ENCODE assay signal across 8 mouse cellular contexts in genomic region chr6:17675019-17675756, GRCm38 (mm10). TPM values are rescaled to one million over a fixed set of nuclear protein-coding genes. Genes with fewer than 3 reads are reported as not detected.
A peak's percentile ranks its signal among the peaks of the same experiment; 100 is the strongest.
DNase-seq lines count a peak whose midpoint lies in the region; ATAC-seq and TF ChIP-seq lines count a peak whose summit lies in the region.

No protein-coding gene starts in this region.

- WGBS in intestine, embryonic 15.5 days, result 26% methylated on average over 12 of the region's 12 CpGs
- 26% methylated on average over 12 of the region's 12 CpGs for WGBS in neural tube, embryonic 14.5 days

- TF ChIP-seq CTCF in C2C12 (IDR thresholded peaks at IDR 0.05; ENCODE audit: control insufficient read depth, insufficient read depth, insufficient read length), result peak; percentile 17

- intact Hi-C loops in gastrocnemius, postnatal 14 days (cut with DNase I; ENCODE audit: low total_unique reads), result loop anchor here (5.0 kb wide), 1 partner anchor 162 kb away; no protein-coding TSS in a partner anchor

- H3K4me1 ChIP-seq in intestine, embryonic 15.5 days (replicated peaks), result no peaks in the 10 kb centered on the region
- H3K4me1 ChIP-seq in neural tube, embryonic 14.5 days (ENCODE audit: control insufficient read depth, insufficient read depth, low read length), result no peaks in the 10 kb centered on the region

- peaks cover 4% of the 10 kb centered on the region for H3K36me3 ChIP-seq in C2C12 (ENCODE audit: control insufficient read depth, insufficient read depth)
- no peaks in the 10 kb centered on the region for H3K36me3 ChIP-seq in intestine, embryonic 15.5 days
- no peaks in the 10 kb centered on the region for H3K36me3 ChIP-seq in neural tube, embryonic 14.5 days (ENCODE audit: control insufficient read depth, insufficient read depth, low read length)

- peak; percentile 67 for DNase-seq in Muller cell, postnatal 12 days (ENCODE audit: inconsistent ontology term)
- DNase-seq in cerebellum, postnatal 14 days, result peak; percentile 80 to 84
- DNase-seq in gastrocnemius, postnatal 14 days, result peak; percentile 54
- peak; percentile 37 to 38 for DNase-seq in lung, adult 18-20 months
- peak; percentile 70 for DNase-seq in thymus, postnatal 14 days

- H3K9ac ChIP-seq in intestine, embryonic 15.5 days, result no peak overlapping the region
- no peak overlapping the region for H3K9ac ChIP-seq in neural tube, embryonic 14.5 days (replicated peaks; ENCODE audit: low read depth, low read length)

- H3K4me3 ChIP-seq in C2C12 (ENCODE audit: insufficient read depth, poor library complexity, severe bottlenecking), result no peak overlapping the region
- no peak overlapping the region for H3K4me3 ChIP-seq in intestine, embryonic 15.5 days (replicated peaks)
- H3K4me3 ChIP-seq in neural tube, embryonic 14.5 days (ENCODE audit: low read depth, low read length), result no peak overlapping the region

- no peaks in the 10 kb centered on the region for H3K9me3 ChIP-seq in intestine, embryonic 15.5 days
- H3K9me3 ChIP-seq in neural tube, embryonic 14.5 days (ENCODE audit: control insufficient read depth, low read length), result no peaks in the 10 kb centered on the region

- no peaks in the 10 kb centered on the region for H3K27me3 ChIP-seq in C2C12 (ENCODE audit: control insufficient read depth, insufficient read depth, insufficient read length)
- no peaks in the 10 kb centered on the region for H3K27me3 ChIP-seq in intestine, embryonic 15.5 days (replicated peaks)
- no peaks in the 10 kb centered on the region for H3K27me3 ChIP-seq in neural tube, embryonic 14.5 days (ENCODE audit: control insufficient read depth, insufficient read depth, low read length)

- no peak overlapping the region for H3K27ac ChIP-seq in intestine, embryonic 15.5 days
- H3K27ac ChIP-seq in neural tube, embryonic 14.5 days (ENCODE audit: low read depth, low read length), result no peak overlapping the region

- ATAC-seq in intestine, embryonic 15.5 days, result peak; percentile 87
- peak; percentile 72 for ATAC-seq in neural tube, embryonic 14.5 days (ENCODE audit: low read depth)

- no peaks in the 10 kb centered on the region for H3K79me3 ChIP-seq in C2C12 (ENCODE audit: low read depth)

- no peak overlapping the region for H3ac ChIP-seq in C2C12 (ENCODE audit: control insufficient read depth, insufficient read length, low read depth)

- no peak overlapping the region for H3K4me2 ChIP-seq in intestine, embryonic 15.5 days (replicated peaks)
- H3K4me2 ChIP-seq in neural tube, embryonic 14.5 days (ENCODE audit: low read depth, low read length), result no peak overlapping the region

- H3K79me2 ChIP-seq in C2C12 (ENCODE audit: control insufficient read depth, insufficient read depth), result no peaks in the 10 kb centered on the region

TF ChIP-seq in C2C12, 6 proteins besides CTCF, POLR2A, EP300 and RAD21:
- TF ChIP-seq MYOD1 (IDR thresholded peaks at IDR 0.05; ENCODE audit: control insufficient read depth, insufficient read length, low read depth) (no peak), FOSL1 (IDR thresholded peaks at IDR 0.05; ENCODE audit: insufficient read depth, low read length, poor library complexity, severe bottlenecking) (no peak), USF1 (IDR thresholded peaks at IDR 0.05; ENCODE audit: low read depth) (no peak), MAX (IDR thresholded peaks at IDR 0.05) (no peak), MYOG (IDR thresholded peaks at IDR 0.05; ENCODE audit: control insufficient read depth, extremely low read depth, insufficient read length) (no peak), CEBPB (IDR thresholded peaks at IDR 0.05; ENCODE audit: low read depth) (no peak)

RNA-seq across cellular contexts. Expression of gene St7, which starts 17.5 kb away (rescaled TPM):
- 8.4 TPM for polyA plus RNA-seq in C2C12 (2012; fragmentation: generic; extraction: Trizol)
- total RNA-seq in gastrocnemius, postnatal 14 days (2021), result 1 to 10 TPM; 8.5 to 9.9 TPM
- polyA plus RNA-seq in intestine, embryonic 15.5 days (2015; fragmentation: Nextera tagmentation; extraction: Ambion mirVana), result 23.7 and 26.0 TPM in 2 replicates
- 62.1 and 71.9 TPM in 2 replicates for polyA plus RNA-seq in neural tube, embryonic 14.5 days (2014; fragmentation: Nextera tagmentation; extraction: Ambion mirVana)

RNA-seq across cellular contexts. Expression of gene Capza2, which starts 39.2 kb away (rescaled TPM):
- polyA plus RNA-seq in C2C12 (2012; fragmentation: generic; extraction: Trizol), result 51.5 TPM
- total RNA-seq in gastrocnemius, postnatal 14 days (2021), result 100 to 1,000 TPM; 314 to 329 TPM
- polyA plus RNA-seq in intestine, embryonic 15.5 days (2015; fragmentation: Nextera tagmentation; extraction: Ambion mirVana), result 223 and 245 TPM in 2 replicates
- 287 and 292 TPM in 2 replicates for polyA plus RNA-seq in neural tube, embryonic 14.5 days (2014; fragmentation: Nextera tagmentation; extraction: Ambion mirVana)
